Mouse (Mus musculus) embryonic facial prominence, embryonic 12.5 days (tissue): ENCODE data around the gene Ints1. TPM values are rescaled to one million over a fixed set of nuclear protein-coding genes. Genes with fewer than 3 reads are reported as not detected.

Source experiments
- ATAC-seq: fragments of 200-750 bp; cut with Nextera tagmentation; 2 replicates; pipeline ENCODE4 v1.8.0; 2017; ENCODE audit not compliant: insufficient number of reproducible peaks, insufficient read depth, low FRiP score, low TSS enrichment
- H3K27ac ChIP-seq: fragments of 300-500 bp; sonication (generic); 2 replicates; pipeline ENCODE4 v1.5.1; 2016; ENCODE audit warnings: mild to moderate bottlenecking
- H3K27me3 ChIP-seq: fragments of 300-500 bp; sonication (generic); 2 replicates; pipeline ENCODE4 v1.6.1; 2016; ENCODE audit warnings: mild to moderate bottlenecking, moderate library complexity
- H3K36me3 ChIP-seq: fragments of 300-500 bp; sonication (generic); 2 replicates; pipeline ENCODE4 v1.6.1; 2016; ENCODE audit warnings: mild to moderate bottlenecking
- H3K4me1 ChIP-seq: fragments of 300-500 bp; sonication (generic); 2 replicates; pipeline ENCODE4 v1.6.1; 2016
- H3K4me2 ChIP-seq: fragments of 300-500 bp; sonication (generic); replicated peaks from 2 replicates; pipeline ENCODE4 v1.6.1; 2016; ENCODE audit warnings: mild to moderate bottlenecking, moderate library complexity
- H3K4me3 ChIP-seq: fragments of 300-500 bp; sonication (generic); 2 replicates; pipeline ENCODE4 v1.5.1; 2016; ENCODE audit warnings: mild to moderate bottlenecking
- H3K9ac ChIP-seq: fragments of 300-500 bp; sonication (generic); 2 replicates; pipeline ENCODE4 v1.6.1; 2016; ENCODE audit warnings: mild to moderate bottlenecking, moderate library complexity
- H3K9me3 ChIP-seq: fragments of 300-500 bp; sonication (generic); 2 replicates; pipeline ENCODE4 v1.6.1; 2016; ENCODE audit warnings: mild to moderate bottlenecking, moderate library complexity
- WGBS: fragments of 180-500 bp; shearing (Covaris S2); methylation state at CpG from one replicate; pipeline ENCODE4 v1.1.7; 2016; 5-methylcytosine and 5-hydroxymethylcytosine counted together
- polyA plus RNA-seq: library from polyadenylated mRNA; unstranded; fragments of >200 nt; fragmentation: Nextera tagmentation; extraction: Ambion mirVana; gene quantifications from 2 replicates; pipeline ENCODE4 v1.2.1, GENCODE M21; 2016

Ints1 gene
- polyA plus RNA-seq, 1 experiment from 2014 or later = 34.5 TPM

DNA sequence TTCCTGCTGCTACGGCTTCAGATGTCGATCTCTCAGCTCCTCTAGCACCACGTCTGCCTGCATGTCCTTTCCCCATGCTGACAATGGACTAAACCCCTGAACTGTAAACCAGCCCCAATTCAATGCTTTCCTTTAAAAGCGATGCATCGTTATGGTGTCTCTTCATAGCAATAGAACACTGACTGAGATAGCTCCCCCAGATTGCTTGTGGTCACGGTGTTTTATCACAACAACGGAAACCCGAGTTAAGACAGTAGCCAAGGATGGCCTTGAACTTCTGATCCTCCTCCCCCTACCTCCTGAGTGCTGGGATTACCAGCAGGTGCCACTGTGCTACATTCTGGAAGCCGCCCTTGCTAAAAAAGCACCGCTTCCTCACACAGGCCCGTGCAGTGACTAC, 48.2 kb downstream of the Ints1 start:
- Histone ChIP-seq H3K36me3 (no peaks in the 10 kb centered on the region), H3K4me3 (no peak overlapping the region), H3K9ac (no peak overlapping the region), H3K27me3 (no peaks in the 10 kb centered on the region), H3K27ac (no peak overlapping the region), H3K4me2 (no peak overlapping the region), H3K4me1 (peaks cover 42% of the 10 kb centered on the region), H3K9me3 (no peaks in the 10 kb centered on the region)
- no peak for ATAC-seq
- WGBS = 88% methylated on average over 11 of the region's 11 CpGs

DNA sequence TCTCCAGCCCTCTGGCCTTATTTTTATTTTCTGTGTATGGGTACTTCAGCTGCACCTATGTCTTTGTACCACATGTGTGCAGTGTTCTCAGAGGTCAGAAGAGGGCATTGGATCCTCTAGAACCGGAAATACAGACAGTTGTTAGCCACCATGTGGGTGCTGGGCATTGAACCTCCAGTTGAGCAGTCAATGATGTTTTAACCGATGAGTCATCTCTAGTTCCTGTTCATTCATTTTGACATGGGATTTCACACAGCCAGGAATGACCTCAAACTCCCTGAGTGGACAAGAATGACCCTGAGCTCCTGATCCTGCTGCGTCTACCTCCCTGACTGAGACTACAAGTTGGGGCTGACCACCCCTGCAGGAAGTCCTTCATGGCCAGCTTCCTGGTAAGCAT, 49.3 kb downstream of the Ints1 start:
- H3K4me1 ChIP-seq = peaks cover 35% of the 10 kb centered on the region
- no peak overlapping the region for H3K27ac ChIP-seq
- H3K27me3 ChIP-seq = no peaks in the 10 kb centered on the region
- H3K4me2 ChIP-seq = no peak overlapping the region
- 92% methylated on average over 3 of the region's 3 CpGs for WGBS
- no peak for ATAC-seq
- H3K4me3 ChIP-seq = no peak overlapping the region
- no peak overlapping the region for H3K9ac ChIP-seq
- no peaks in the 10 kb centered on the region for H3K9me3 ChIP-seq
- H3K36me3 ChIP-seq = no peaks in the 10 kb centered on the region

DNA sequence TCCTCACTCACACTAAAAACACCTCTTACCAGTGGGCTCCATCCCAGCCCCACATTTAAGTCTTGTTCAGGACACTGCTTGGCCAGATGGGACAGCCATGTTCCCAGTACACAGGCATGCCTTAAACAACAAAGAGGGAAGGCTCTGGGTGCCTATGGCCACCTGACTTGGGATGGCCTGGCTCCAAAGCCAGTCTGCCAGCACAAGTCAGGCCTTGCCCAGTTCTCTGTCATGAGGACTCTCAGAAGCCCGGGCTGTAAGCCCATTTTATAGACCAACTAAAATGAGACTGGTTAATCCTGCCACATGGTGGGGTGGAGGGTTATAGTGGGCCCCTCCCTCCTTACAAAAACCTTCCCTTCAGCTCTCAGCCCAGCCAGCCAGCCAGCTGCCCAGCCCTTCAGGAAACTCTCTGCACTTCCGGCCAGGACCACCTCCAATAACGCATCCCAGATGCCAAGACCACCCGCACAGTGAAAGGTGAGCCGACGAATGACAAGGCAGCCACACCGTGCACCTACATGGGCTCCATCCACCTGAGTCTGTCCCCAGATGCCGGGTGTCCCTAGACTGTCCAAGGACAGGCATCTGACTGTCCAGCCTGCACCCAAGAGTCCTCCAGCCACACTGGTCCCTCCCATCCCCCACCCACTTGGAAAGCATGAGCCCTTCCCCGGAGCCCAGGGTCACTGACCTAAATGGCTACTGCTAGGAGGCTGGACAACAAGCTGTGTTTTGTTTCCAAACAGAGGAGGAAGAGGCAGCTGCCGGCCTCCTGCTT, 50.9 kb downstream of the Ints1 start:
- Histone ChIP-seq H3K27me3 (no peaks in the 10 kb centered on the region), H3K9ac (no peak overlapping the region), H3K9me3 (no peaks in the 10 kb centered on the region), H3K4me1 (peaks cover 19% of the 10 kb centered on the region), H3K4me2 (no peak overlapping the region), H3K4me3 (no peak overlapping the region), H3K27ac (no peak overlapping the region; the same call in 1 of the 2 replicates), H3K36me3 (no peaks in the 10 kb centered on the region)
- 17% methylated on average over 10 of the region's 10 CpGs for WGBS
- peak; percentile 42; the same call in 1 of the 2 replicates for ATAC-seq

DNA sequence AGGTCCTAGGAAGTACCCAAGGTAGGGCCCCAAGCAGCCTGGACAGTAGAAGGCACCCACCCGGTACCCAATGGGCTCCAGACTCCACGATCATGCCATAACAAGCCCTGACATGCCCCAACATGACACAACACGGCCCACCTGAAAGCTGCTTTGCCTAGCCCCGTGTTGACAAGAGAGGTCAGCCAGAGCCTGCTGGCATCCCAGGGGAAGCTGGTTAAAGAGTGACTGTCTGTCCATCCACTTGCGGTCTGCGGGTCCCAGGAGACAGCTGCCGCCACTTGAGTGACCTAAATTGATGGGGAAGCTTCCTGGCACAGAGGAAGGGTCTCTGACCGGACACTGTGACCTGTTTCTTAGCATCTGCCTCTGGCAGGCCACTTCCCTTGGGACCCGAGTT, 52.4 kb downstream of the Ints1 start:
- Histone ChIP-seq H3K36me3 (no peaks in the 10 kb centered on the region), H3K9me3 (no peaks in the 10 kb centered on the region), H3K9ac (no peak overlapping the region), H3K27ac (no peak overlapping the region), H3K27me3 (no peaks in the 10 kb centered on the region), H3K4me1 (peaks cover 12% of the 10 kb centered on the region), H3K4me3 (no peak overlapping the region), H3K4me2 (no peak overlapping the region)
- no peak for ATAC-seq
- WGBS = 48% methylated on average over 9 of the region's 9 CpGs

DNA sequence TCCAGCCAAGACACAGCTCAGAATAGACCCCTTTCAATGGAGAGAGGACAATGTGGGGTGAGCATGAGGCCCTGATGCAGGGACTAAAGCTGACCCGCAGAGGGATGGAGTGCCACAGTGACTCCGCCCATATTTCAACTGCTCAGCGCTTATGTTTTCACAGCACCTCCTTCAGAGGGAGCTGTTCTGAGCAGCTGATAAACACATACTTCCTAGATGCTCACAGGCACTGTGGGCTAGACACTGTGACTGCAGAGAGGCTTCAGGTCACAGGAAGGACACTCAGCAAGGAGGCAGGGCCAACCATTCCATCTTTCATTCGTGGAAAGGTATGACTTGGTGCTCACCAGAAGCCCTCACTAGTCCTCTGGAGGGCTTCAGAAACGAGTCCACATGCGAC, 52.8 kb downstream of the Ints1 start:
- H3K27ac ChIP-seq = no peak overlapping the region
- ATAC-seq = no peak

DNA sequence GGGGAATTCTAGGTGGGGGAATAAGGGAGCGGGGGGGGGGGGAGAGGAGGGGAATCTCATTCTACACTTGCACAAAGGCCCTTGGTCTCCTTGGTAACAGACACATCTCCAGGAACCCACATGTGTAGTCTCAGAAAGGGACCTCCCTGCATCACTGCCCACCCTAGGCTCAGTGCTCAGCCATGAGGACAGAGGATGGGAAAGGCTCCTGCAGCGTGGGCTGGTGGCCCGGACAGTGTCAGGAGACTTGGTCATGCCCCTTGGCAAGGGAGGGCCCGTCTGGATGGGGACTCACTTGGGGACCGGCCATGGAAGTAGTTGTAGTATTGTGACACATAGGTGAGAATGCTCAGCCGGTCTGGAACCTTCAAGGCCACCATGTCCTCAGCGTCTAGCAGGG, 56.5 kb downstream of the Ints1 start:
- H3K4me1 ChIP-seq = no peaks in the 10 kb centered on the region
- no peak overlapping the region for H3K4me3 ChIP-seq
- H3K36me3 ChIP-seq = peaks cover 8% of the 10 kb centered on the region; the same call in 1 of the 2 replicates
- no peak for ATAC-seq
- no peaks in the 10 kb centered on the region for H3K9me3 ChIP-seq
- no peaks in the 10 kb centered on the region for H3K27me3 ChIP-seq
- no peak overlapping the region for H3K4me2 ChIP-seq
- 84% methylated on average over 7 of the region's 7 CpGs for WGBS
- H3K27ac ChIP-seq = no peak overlapping the region
- H3K9ac ChIP-seq = no peak overlapping the region

More for the DNA sequence above, 52.8 kb downstream of the Ints1 start:
- no peaks in the 10 kb centered on the region for H3K36me3 ChIP-seq
- H3K4me3 ChIP-seq = no peak overlapping the region
- no peak overlapping the region for H3K9ac ChIP-seq
- 70% methylated on average over 6 of the region's 6 CpGs for WGBS
- H3K4me1 ChIP-seq = peaks cover 12% of the 10 kb centered on the region
- no peaks in the 10 kb centered on the region for H3K9me3 ChIP-seq
- no peak overlapping the region for H3K4me2 ChIP-seq
- H3K27me3 ChIP-seq = no peaks in the 10 kb centered on the region

DNA sequence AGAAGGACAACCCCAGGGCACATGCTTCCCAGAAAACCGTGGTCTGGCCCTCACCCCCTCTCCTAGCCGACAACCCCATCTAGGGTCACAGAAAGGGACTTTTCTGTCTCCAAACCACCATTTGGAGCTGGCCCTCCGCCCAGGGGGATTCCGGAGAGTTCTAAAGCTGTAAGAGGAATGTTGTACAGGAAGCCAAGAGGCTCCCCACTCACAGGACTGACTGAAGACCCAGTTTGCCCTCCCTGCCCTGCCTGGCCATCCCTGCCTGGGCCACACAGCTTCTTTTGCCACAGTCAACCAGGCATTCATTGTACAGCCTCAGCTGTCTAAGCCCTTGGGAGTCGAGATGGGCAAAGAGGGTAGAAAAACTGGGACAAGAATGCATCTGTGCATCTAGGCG, 56.9 kb downstream of the Ints1 start:
- Histone ChIP-seq H3K4me3 (no peak overlapping the region), H3K36me3 (peaks cover 8% of the 10 kb centered on the region; the same call in 1 of the 2 replicates), H3K9ac (no peak overlapping the region), H3K4me1 (no peaks in the 10 kb centered on the region), H3K9me3 (no peaks in the 10 kb centered on the region), H3K27me3 (no peaks in the 10 kb centered on the region), H3K4me2 (no peak overlapping the region), H3K27ac (no peak overlapping the region)
- 77% methylated on average over 6 of the region's 6 CpGs for WGBS
- no peak for ATAC-seq

DNA sequence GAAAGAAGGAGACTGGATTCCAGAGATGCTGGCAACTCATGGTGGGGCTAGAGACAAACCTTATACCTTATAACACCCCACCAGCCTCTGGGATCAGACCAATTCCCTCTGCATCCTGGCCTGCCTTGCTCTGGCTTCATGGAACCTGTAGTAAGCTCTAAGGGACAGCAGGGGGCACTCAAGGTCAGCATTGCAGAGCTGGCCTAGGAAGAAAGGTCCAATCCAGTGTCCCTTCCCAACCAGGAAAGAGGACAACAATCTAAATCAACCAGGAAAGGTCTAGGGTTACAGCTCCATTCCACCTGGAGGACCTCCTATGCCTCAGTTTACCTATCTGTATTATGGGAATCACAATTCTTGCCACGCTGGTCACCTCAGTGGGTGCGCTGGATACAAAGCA, 57.8 kb downstream of the Ints1 start:
- 90% methylated on average over 2 of the region's 2 CpGs for WGBS
- no peak overlapping the region for H3K4me3 ChIP-seq
- no peak overlapping the region for H3K27ac ChIP-seq
- no peak overlapping the region for H3K4me2 ChIP-seq
- no peaks in the 10 kb centered on the region for H3K4me1 ChIP-seq
- H3K27me3 ChIP-seq = no peaks in the 10 kb centered on the region
- no peak overlapping the region for H3K9ac ChIP-seq
- no peaks in the 10 kb centered on the region for H3K9me3 ChIP-seq
- H3K36me3 ChIP-seq = peaks cover 8% of the 10 kb centered on the region; the same call in 1 of the 2 replicates
- ATAC-seq = no peak

DNA sequence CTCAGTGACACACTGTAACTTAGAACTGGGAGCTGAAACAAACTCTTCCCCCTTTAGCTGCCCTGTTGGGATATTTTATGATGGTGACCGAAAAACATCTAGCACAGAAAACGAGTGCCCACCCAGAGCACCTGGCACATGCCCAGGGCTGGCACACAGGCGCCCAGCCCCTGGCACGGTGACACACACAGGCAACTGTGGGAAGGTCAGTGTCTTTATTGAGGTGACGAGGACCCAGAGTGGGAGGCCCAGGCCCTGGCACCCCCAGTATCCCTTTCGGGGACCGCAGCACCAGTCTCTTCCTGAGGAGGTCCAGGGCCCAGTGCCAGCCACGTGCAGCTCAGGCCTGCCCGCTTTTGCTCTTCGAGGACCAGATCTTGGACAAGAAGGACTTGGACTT, 69.0 kb downstream of the Ints1 start:
- Histone ChIP-seq H3K9ac (no peak overlapping the region), H3K36me3 (peaks cover 45% of the 10 kb centered on the region), H3K4me1 (no peaks in the 10 kb centered on the region), H3K27ac (no peak overlapping the region), H3K27me3 (no peaks in the 10 kb centered on the region), H3K9me3 (no peaks in the 10 kb centered on the region), H3K4me3 (no peak overlapping the region), H3K4me2 (no peak overlapping the region)
- WGBS = 94% methylated on average over 10 of the region's 10 CpGs
- ATAC-seq = no peak

DNA sequence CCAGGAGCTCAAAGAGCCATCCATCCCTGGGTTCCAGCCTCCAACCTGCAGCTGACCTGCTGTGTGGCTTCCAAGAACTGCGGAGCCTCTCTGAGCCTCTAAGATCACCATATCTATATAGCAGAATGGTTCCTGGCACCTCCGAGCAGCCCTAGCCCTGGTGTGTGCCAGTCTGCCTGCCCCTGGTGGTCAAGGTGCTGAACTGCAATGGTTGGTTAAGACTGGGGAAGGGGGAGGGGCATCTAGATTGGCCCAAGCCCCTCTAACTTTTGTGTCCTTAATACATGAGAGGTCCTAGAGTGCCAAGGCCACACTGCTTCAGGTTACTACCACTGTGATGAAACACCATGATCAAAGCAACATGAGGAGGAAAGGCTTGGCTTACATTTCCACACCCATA, 72.6 kb downstream of the Ints1 start:
- no peaks in the 10 kb centered on the region for H3K27me3 ChIP-seq
- H3K27ac ChIP-seq = no peak overlapping the region
- no peak for ATAC-seq
- WGBS = 64% methylated on average over 2 of the region's 2 CpGs
- no peak overlapping the region for H3K4me3 ChIP-seq
- H3K9me3 ChIP-seq = no peaks in the 10 kb centered on the region
- H3K36me3 ChIP-seq = peaks cover 16% of the 10 kb centered on the region; the same call in 1 of the 2 replicates
- no peaks in the 10 kb centered on the region for H3K4me1 ChIP-seq
- no peak overlapping the region for H3K4me2 ChIP-seq
- no peak overlapping the region for H3K9ac ChIP-seq

DNA sequence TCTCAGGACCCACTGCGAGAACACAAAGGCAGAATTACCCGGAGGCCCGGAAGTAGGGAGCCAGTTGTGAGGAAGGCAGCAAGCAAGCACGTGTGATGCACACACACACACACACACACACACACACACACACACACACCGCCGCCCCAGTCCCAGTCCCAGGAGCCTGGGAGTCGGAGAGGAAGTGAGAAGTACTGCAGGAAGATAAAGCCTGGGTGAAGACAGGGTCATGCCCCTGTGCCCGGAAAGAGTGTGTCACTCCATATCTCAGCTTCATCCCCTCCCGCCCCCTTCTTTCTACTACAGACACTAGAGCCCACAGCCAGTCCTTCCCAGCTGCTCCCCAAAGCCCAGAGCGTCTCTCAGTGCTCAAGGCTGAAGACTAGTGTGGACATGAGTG, 73.2 kb downstream of the Ints1 start:
- Histone ChIP-seq H3K9ac (no peak overlapping the region), H3K27ac (no peak overlapping the region), H3K4me1 (no peaks in the 10 kb centered on the region), H3K4me2 (no peak overlapping the region), H3K9me3 (no peaks in the 10 kb centered on the region), H3K4me3 (no peak overlapping the region), H3K27me3 (no peaks in the 10 kb centered on the region), H3K36me3 (peaks cover 16% of the 10 kb centered on the region; the same call in 1 of the 2 replicates)
- ATAC-seq = no peak
- 67% methylated on average over 10 of the region's 10 CpGs for WGBS
